Mouse (Mus musculus): ENCODE data around the gene Cd3e. TPM values are rescaled to one million over a fixed set of nuclear protein-coding genes. Genes with fewer than 3 reads are reported as not detected.

Gene Cd3e
- polyA plus RNA-seq (2015; fragmentation: Nextera tagmentation; extraction: Ambion mirVana), result not detected in 2 replicates

GRCm38 (mm10) chr9:45009180-45010078 lies at the start of gene Cd3e:
TSS of gene Cd3e (minus strand) at chr9:45009627.
- H3K9me3 ChIP-seq, result no peaks in the 10 kb centered on the region
- H3K27me3 ChIP-seq, result no peaks in the 10 kb centered on the region
- no peak within 1 kb of the TSS for H3K4me2 ChIP-seq (replicated peaks)
- H3K4me1 ChIP-seq, result no peaks in the 10 kb centered on the region
- no peaks in the 10 kb centered on the region for H3K36me3 ChIP-seq
- ATAC-seq (ENCODE audit: low FRiP score, low read depth), result no peak
- no peak within 1 kb of the TSS for H3K27ac ChIP-seq
- WGBS, result 85% methylated on average over 19 of the region's 19 CpGs
- no peak within 1 kb of the TSS for H3K4me3 ChIP-seq
- no peak within 1 kb of the TSS for H3K9ac ChIP-seq

- no peaks in the 10 kb centered on the region for H3K9me3 ChIP-seq
- peaks cover 3% of the 10 kb centered on the region for H3K27me3 ChIP-seq
- ATAC-seq (ENCODE audit: low FRiP score, low read depth), result no peak
- no peak overlapping the region for H3K4me3 ChIP-seq
- no peak overlapping the region for H3K27ac ChIP-seq
- H3K9ac ChIP-seq, result no peak overlapping the region
- H3K4me1 ChIP-seq, result no peaks in the 10 kb centered on the region
- 24% methylated on average over 5 of the region's 5 CpGs for WGBS
- H3K4me2 ChIP-seq (replicated peaks), result no peak overlapping the region
- H3K36me3 ChIP-seq, result no peaks in the 10 kb centered on the region
Measured at GRCm38 (mm10) chr9:45058304-45058940, 49.0 kb upstream of the Cd3e start.

DNA sequence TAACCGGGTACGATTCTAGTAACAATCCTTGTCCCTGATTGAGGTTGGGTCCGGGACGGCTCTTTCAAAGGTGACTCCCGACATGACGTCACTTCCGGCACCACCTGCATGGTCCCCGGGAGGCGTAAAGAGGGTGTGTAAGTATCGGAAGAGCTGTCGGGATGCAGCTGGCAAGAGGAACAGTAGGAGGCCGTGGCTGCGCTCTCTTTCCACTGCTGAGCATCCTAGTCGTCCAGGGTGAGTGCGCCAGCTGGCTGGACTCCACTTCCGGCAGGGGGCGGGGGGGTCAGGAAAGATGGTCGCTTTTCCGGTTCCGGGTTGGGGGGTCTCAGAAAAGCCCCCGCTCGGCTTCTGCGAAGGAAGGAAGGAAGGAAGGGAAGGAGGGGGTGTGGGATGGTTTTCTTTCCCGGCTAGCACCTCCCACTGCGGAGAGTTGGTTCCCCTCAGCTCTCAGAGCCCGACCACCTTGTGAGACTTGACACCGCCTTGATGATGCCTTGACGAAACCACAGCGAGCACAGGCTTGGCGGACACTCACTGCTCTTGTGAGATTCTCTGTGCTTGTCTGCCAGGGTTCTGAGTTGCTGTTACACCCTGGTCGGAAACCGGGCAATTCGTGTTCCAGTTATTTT lies 45.8 kb upstream of the Cd3e start, which contains the start of gene Mpzl3:
Gene Mpzl3 (plus strand): TSS at position 105 of the 632 bp plus-strand sequence.
- ATAC-seq (ENCODE audit: low FRiP score, low read depth), result peak; percentile 96
- Histone ChIP-seq H3K4me2 (replicated peaks) (peak within 1 kb of the TSS; percentile 69), H3K27me3 (peaks cover 3% of the 10 kb centered on the region), H3K9me3 (no peaks in the 10 kb centered on the region), H3K9ac (peak within 1 kb of the TSS; percentile 65), H3K36me3 (no peaks in the 10 kb centered on the region), H3K4me3 (peak within 1 kb of the TSS; percentile 64), H3K4me1 (no peaks in the 10 kb centered on the region), H3K27ac (peak within 1 kb of the TSS; percentile 95)
- under 1% methylated on average over 33 of the region's 33 CpGs for WGBS

- no peak overlapping the region for H3K27ac ChIP-seq
- H3K36me3 ChIP-seq, result no peaks in the 10 kb centered on the region
- H3K4me3 ChIP-seq, result no peak overlapping the region
- H3K27me3 ChIP-seq, result no peaks in the 10 kb centered on the region
- no peaks in the 10 kb centered on the region for H3K9me3 ChIP-seq
- ATAC-seq (ENCODE audit: low FRiP score, low read depth), result no peak
- H3K4me1 ChIP-seq, result no peaks in the 10 kb centered on the region
- H3K9ac ChIP-seq, result no peak overlapping the region
- 86% methylated on average over 2 of the region's 2 CpGs for WGBS
- no peak overlapping the region for H3K4me2 ChIP-seq (replicated peaks)
Measured at GRCm38 (mm10) chr9:45050301-45050700, 40.9 kb upstream of the Cd3e start.

DNA sequence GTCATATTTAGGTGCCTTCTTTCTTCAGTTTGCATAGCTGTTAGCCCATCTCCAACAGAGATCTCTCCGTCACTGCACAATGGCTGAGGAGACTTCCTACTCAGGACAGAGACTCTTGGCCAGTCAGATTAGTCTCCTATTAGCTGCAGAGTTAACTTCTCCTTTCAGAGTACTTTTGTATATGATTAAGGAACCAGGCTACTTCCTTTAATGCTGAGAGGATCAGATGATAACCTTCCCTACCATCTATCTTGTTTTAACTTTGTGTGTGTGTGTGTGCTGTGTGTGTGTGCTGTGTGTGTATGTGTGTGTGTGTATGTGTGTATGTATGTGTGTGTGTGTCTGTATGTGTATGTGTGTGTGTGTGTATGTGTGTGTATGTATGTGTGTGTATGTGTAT lies 40.3 kb upstream of the Cd3e start:
- Histone ChIP-seq H3K4me1 (no peaks in the 10 kb centered on the region), H3K4me2 (replicated peaks) (no peak overlapping the region), H3K36me3 (no peaks in the 10 kb centered on the region), H3K9me3 (no peaks in the 10 kb centered on the region), H3K4me3 (no peak overlapping the region), H3K27ac (no peak overlapping the region), H3K9ac (no peak overlapping the region), H3K27me3 (no peaks in the 10 kb centered on the region)
- no peak for ATAC-seq (ENCODE audit: low FRiP score, low read depth)
- 86% methylated on average over 1 of the region's 1 CpGs for WGBS

DNA sequence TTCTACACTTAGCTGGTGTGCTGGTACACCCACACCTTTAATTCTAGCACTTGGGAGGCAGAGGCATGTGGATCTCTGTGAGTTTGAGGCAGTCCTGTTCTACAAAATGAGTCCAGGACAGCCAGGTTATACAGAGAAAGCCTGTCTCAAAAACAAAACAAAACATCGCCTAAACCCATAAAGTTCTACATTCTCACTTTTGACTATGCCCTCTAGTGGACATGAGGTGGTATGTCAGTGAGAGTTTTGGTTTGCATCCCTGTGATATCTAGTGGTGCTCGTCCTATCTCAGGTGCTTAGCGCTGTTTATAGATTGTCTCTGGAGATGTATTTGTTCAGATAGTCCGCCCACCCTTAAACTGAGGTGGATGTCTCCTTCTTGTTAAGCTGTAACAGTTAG lies 39.1 kb upstream of the Cd3e start:
- WGBS, result 35% methylated on average over 4 of the region's 4 CpGs
- Histone ChIP-seq H3K9ac (no peak overlapping the region), H3K27ac (no peak overlapping the region), H3K4me2 (replicated peaks) (no peak overlapping the region), H3K27me3 (peaks cover 7% of the 10 kb centered on the region), H3K9me3 (no peaks in the 10 kb centered on the region), H3K4me1 (peaks cover 3% of the 10 kb centered on the region), H3K4me3 (no peak overlapping the region), H3K36me3 (no peaks in the 10 kb centered on the region)
- ATAC-seq (ENCODE audit: low FRiP score, low read depth), result no peak

DNA sequence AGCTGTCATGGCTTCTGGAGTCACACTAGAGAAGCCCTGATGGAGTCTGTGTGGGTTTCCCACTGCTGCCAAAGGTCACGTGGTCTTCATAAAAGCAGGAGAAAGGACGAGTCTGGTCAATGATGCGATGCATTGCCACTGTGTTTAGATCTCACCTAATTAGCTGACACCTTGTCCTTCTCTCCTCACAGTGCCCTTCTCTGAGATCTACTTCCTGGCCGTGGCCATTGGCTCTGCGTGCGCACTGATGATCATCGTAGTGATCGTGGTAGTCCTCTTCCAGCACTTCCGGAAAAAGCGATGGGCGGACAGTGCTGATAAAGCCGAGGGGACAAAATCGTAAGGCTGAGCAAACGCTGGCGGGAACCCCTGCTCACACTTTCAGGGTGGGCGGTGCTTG lies 37.5 kb upstream of the Cd3e start:
- peaks cover 16% of the 10 kb centered on the region for H3K27me3 ChIP-seq
- H3K9me3 ChIP-seq, result no peaks in the 10 kb centered on the region
- H3K4me2 ChIP-seq (replicated peaks), result no peak overlapping the region
- no peaks in the 10 kb centered on the region for H3K36me3 ChIP-seq
- no peak overlapping the region for H3K27ac ChIP-seq
- 88% methylated on average over 16 of the region's 16 CpGs for WGBS
- H3K4me3 ChIP-seq, result no peak overlapping the region
- no peak overlapping the region for H3K9ac ChIP-seq
- no peak for ATAC-seq (ENCODE audit: low FRiP score, low read depth)
- H3K4me1 ChIP-seq, result peaks cover 18% of the 10 kb centered on the region

DNA sequence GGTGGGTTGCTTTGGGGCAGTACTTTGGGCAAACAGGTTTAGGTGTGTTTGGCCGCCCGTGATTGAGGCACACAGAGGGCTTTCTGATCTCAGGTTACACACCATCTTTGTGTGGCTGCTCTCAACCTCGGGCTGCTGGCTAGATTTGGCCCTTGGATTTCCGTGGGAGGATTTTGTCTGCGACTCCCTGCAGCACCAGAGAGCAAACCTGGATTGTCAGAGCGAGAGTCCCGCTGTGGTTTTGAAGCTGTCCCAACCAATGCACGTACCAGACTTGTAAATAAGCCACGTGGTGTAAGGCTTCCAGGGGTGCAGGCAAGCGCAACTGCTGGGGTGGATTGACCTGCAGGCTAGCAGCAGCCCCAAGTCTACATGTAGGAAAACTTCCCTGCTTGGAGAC lies 33.5 kb upstream of the Cd3e start:
- Histone ChIP-seq H3K27ac (no peak overlapping the region), H3K9me3 (no peaks in the 10 kb centered on the region), H3K4me1 (peaks cover 37% of the 10 kb centered on the region), H3K4me3 (peak overlapping the region; percentile 50), H3K9ac (peak overlapping the region; percentile 62), H3K4me2 (replicated peaks) (peak overlapping the region; percentile 77), H3K36me3 (no peaks in the 10 kb centered on the region), H3K27me3 (peaks cover 47% of the 10 kb centered on the region)
- WGBS, result under 1% methylated on average over 10 of the region's 10 CpGs
- ATAC-seq (ENCODE audit: low FRiP score, low read depth), result no peak

GRCm38 (mm10) chr9:45042056-45042720 lies 32.8 kb upstream of the Cd3e start:
- Histone ChIP-seq H3K4me2 (replicated peaks) (peak overlapping the region; percentile 77), H3K27me3 (peaks cover 47% of the 10 kb centered on the region), H3K9me3 (no peaks in the 10 kb centered on the region), H3K9ac (peak overlapping the region; percentile 62), H3K27ac (peak overlapping the region; percentile 67), H3K4me3 (peak overlapping the region; percentile 50), H3K4me1 (peaks cover 37% of the 10 kb centered on the region), H3K36me3 (no peaks in the 10 kb centered on the region)
- ATAC-seq (ENCODE audit: low FRiP score, low read depth), result peak; percentile 84
- WGBS, result 3% methylated on average over 20 of the region's 20 CpGs

DNA sequence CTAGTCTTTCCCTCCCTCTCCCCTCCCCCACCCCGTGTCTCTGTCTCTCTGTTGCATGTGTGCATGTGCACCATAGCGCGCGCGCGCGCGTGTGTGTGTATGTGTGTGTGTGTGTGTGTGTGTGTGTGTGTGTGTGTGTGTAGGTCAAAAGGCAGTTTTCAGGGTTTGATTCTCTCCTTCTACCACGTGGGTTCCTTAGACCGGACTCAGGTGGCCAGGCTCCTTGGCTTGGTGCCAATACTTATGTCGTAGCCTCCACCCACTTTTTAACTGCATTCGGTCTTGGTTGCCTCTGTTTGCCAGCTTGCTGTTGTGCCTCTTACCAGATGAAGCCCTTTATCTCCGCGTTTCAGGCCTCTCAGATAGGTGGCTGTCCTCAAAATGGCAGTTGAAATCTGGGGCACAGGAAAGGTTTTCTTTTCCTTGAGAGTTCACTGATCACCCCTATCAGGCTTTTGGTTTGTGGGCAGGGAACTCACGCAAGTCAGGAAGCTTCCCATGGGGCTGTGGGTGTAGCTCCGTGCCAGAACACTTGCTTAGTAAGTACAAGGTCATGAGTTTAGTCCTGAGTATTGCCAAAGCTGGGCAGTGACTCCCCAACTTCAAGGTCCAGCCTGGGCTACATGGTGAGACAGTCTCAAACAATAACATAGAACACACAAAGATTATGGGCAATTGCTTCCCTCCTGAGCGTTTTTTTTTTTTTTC lies 31.9 kb upstream of the Cd3e start:
- Histone ChIP-seq H3K27me3 (peaks cover 50% of the 10 kb centered on the region), H3K4me1 (peaks cover 37% of the 10 kb centered on the region), H3K4me3 (0 out of 2 replicates have a peak overlapping the region, but pooled peaks have one; percentile 4), H3K27ac (no peak overlapping the region), H3K36me3 (no peaks in the 10 kb centered on the region), H3K9me3 (no peaks in the 10 kb centered on the region), H3K4me2 (replicated peaks) (peak overlapping the region; percentile 45), H3K9ac (no peak overlapping the region)
- 34% methylated on average over 17 of the region's 17 CpGs for WGBS
- peak; percentile 36; the same call in 1 of the 2 replicates for ATAC-seq (ENCODE audit: low FRiP score, low read depth)

GRCm38 (mm10) chr9:45040066-45040845 lies 30.8 kb upstream of the Cd3e start:
- Histone ChIP-seq H3K27me3 (peaks cover 50% of the 10 kb centered on the region), H3K27ac (no peak overlapping the region), H3K9me3 (no peaks in the 10 kb centered on the region), H3K4me2 (replicated peaks) (peak overlapping the region; percentile 45), H3K9ac (no peak overlapping the region), H3K36me3 (no peaks in the 10 kb centered on the region), H3K4me1 (peaks cover 37% of the 10 kb centered on the region), H3K4me3 (no peak overlapping the region)
- ATAC-seq (ENCODE audit: low FRiP score, low read depth), result no peak
- WGBS, result 14% methylated on average over 14 of the region's 14 CpGs
